11 mouse cellular contexts compared by ENCODE assay signal in the genomic region with DNA sequence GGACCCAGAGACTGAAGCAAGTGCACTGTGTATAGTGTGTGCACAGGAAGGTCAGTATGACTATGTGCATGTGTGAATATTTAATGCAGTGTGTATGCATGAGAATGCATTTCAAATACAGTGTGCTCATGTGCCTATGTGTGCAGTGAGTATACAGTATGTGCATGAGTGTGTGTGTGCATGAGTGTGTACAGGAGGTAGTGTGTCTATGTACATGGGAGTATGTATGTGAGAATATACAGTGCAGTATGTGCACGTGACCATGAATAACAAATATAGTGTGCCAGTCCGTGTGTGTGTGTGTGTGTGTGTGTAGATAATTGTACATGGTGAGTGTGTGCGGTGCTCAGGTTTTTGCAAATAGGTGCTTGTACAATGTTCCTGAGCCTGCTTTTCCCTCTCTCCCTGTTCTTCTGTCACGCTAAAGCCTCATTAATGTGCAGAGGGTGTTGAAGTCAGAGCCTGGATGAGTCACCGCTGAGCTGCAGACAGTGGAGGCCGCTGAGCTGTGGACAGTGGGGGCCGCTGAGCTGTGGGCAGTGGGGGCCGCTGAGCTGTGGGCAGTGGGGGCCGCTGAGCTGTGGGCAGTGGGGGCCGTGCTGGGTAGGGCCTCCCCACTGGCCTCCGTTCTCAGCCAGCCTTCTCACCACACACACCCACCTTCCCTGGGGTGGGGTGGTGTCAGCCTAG. TPM values are rescaled to one million over a fixed set of nuclear protein-coding genes. Genes with fewer than 3 reads are reported as not detected.
DNase-seq lines count a peak whose midpoint lies in the region; ATAC-seq and TF ChIP-seq lines count a peak whose summit lies in the region.
"Had no signal": no experiment of that assay in that cellular context is flagged by ENCODE, and none has a peak within 500 bp of the region (broad histone marks: within the 10 kb centered on the region; RNA-seq: fewer than 3 reads in every experiment).

No protein-coding gene starts in this region.

- H3K9ac ChIP-seq in embryonic facial prominence, embryonic 15.5 days: no peak overlapping the region
- H3K9ac ChIP-seq in liver, embryonic 11.5 days (ENCODE audit: low read depth, low read length): no peak overlapping the region
- no peak overlapping the region for H3K9ac ChIP-seq in liver, embryonic 12.5 days
- H3K9ac ChIP-seq in midbrain, postnatal 0 days (replicated peaks; ENCODE audit: low read length, poor library complexity, severe bottlenecking): no peak overlapping the region
- H3K9ac ChIP-seq: lung, embryonic 14.5 days had no signal

- no peak overlapping the region for H3K4me3 ChIP-seq in embryonic facial prominence, embryonic 15.5 days (replicated peaks)
- no peak overlapping the region for H3K4me3 ChIP-seq in embryonic facial prominence, embryonic 10.5 days
- no peak overlapping the region for H3K4me3 ChIP-seq in liver, embryonic 11.5 days (ENCODE audit: low read depth, low read length)
- no peak overlapping the region for H3K4me3 ChIP-seq in liver, embryonic 12.5 days
- no peak overlapping the region for H3K4me3 ChIP-seq in embryonic fibroblast, embryonic 13.5 days (ENCODE audit: insufficient read depth, low read length)
- no peak overlapping the region for H3K4me3 ChIP-seq in midbrain, postnatal 0 days (ENCODE audit: low read depth, low read length)

- DNase-seq in embryonic facial prominence, embryonic 10.5 days (ENCODE audit: low spot score): no peak
- DNase-seq in liver, embryonic 11.5 days (ENCODE audit: low spot score): peak; percentile 18
- no peak for DNase-seq in midbrain, postnatal 0 days (ENCODE audit: low spot score)
- DNase-seq in layer of hippocampus, adult 8-10 months (ENCODE audit: low spot score in 2 of 2): no peak
- DNase-seq: gastrocnemius, postnatal 36 days; kidney, postnatal 36 days; lung, embryonic 14.5 days had no signal

- no peak for TF ChIP-seq CTCF in embryonic fibroblast, embryonic 13.5 days (IDR thresholded peaks at IDR 0.05; ENCODE audit: borderline replicate concordance, insufficient read depth, low read length)
- no peak for TF ChIP-seq CTCF in midbrain, postnatal 0 days (IDR thresholded peaks at IDR 0.05)

- H3K27ac ChIP-seq in embryonic facial prominence, embryonic 15.5 days (replicated peaks): no peak overlapping the region
- no peak overlapping the region for H3K27ac ChIP-seq in embryonic facial prominence, embryonic 10.5 days (replicated peaks)
- H3K27ac ChIP-seq in liver, embryonic 11.5 days (ENCODE audit: low read depth, low read length): no peak overlapping the region
- H3K27ac ChIP-seq in liver, embryonic 12.5 days: no peak overlapping the region
- H3K27ac ChIP-seq in embryonic fibroblast, embryonic 13.5 days (ENCODE audit: insufficient read depth, low read length): peak overlapping the region; percentile 30
- H3K27ac ChIP-seq in midbrain, postnatal 0 days (ENCODE audit: low read depth, low read length): no peak overlapping the region

- H3K9me3 ChIP-seq in embryonic facial prominence, embryonic 15.5 days (replicated peaks): no peaks in the 10 kb centered on the region
- H3K9me3 ChIP-seq in embryonic facial prominence, embryonic 10.5 days: no peaks in the 10 kb centered on the region
- H3K9me3 ChIP-seq in liver, embryonic 11.5 days (ENCODE audit: control insufficient read depth, low read length): no peaks in the 10 kb centered on the region
- H3K9me3 ChIP-seq in liver, embryonic 12.5 days (replicated peaks): no peaks in the 10 kb centered on the region
- H3K9me3 ChIP-seq in midbrain, postnatal 0 days (ENCODE audit: low read length): no peaks in the 10 kb centered on the region

- H3K27me3 ChIP-seq in embryonic facial prominence, embryonic 15.5 days: no peaks in the 10 kb centered on the region
- H3K27me3 ChIP-seq in embryonic facial prominence, embryonic 10.5 days (replicated peaks; ENCODE audit: low read depth, poor library complexity, severe bottlenecking): no peaks in the 10 kb centered on the region
- H3K27me3 ChIP-seq in liver, embryonic 11.5 days (replicated peaks; ENCODE audit: control insufficient read depth, insufficient read depth, low read length): no peaks in the 10 kb centered on the region
- no peaks in the 10 kb centered on the region for H3K27me3 ChIP-seq in liver, embryonic 12.5 days (replicated peaks)
- H3K27me3 ChIP-seq in midbrain, postnatal 0 days (ENCODE audit: insufficient read depth, low read length): no peaks in the 10 kb centered on the region

- H3K4me1 ChIP-seq in embryonic facial prominence, embryonic 15.5 days: peaks cover 23% of the 10 kb centered on the region; the same call in 1 of the 2 replicates
- H3K4me1 ChIP-seq in embryonic facial prominence, embryonic 10.5 days: peaks cover 23% of the 10 kb centered on the region
- H3K4me1 ChIP-seq in liver, embryonic 11.5 days (replicated peaks; ENCODE audit: control insufficient read depth, insufficient read depth, low read length): no peaks in the 10 kb centered on the region
- H3K4me1 ChIP-seq in liver, embryonic 12.5 days: 0 out of 2 replicates have a peak, but pooled peaks cover 5% of the 10 kb centered on the region
- H3K4me1 ChIP-seq in embryonic fibroblast, embryonic 13.5 days (ENCODE audit: control insufficient read depth, insufficient read depth, low read length): peaks cover 8% of the 10 kb centered on the region
- H3K4me1 ChIP-seq in midbrain, postnatal 0 days (ENCODE audit: insufficient read depth, low read length): no peaks in the 10 kb centered on the region

- H3K36me3 ChIP-seq in embryonic facial prominence, embryonic 15.5 days: no peaks in the 10 kb centered on the region
- H3K36me3 ChIP-seq in embryonic facial prominence, embryonic 10.5 days (replicated peaks): no peaks in the 10 kb centered on the region
- H3K36me3 ChIP-seq in liver, embryonic 11.5 days (ENCODE audit: control insufficient read depth, insufficient read depth, low read length): no peaks in the 10 kb centered on the region
- no peaks in the 10 kb centered on the region for H3K36me3 ChIP-seq in liver, embryonic 12.5 days
- no peaks in the 10 kb centered on the region for H3K36me3 ChIP-seq in midbrain, postnatal 0 days (ENCODE audit: insufficient read depth, low read length)

- TF ChIP-seq POLR2A in embryonic fibroblast, embryonic 13.5 days (IDR thresholded peaks at IDR 0.05; ENCODE audit: low read depth, low read length): no peak

- ATAC-seq in embryonic facial prominence, embryonic 15.5 days (ENCODE audit: insufficient number of reproducible peaks, low FRiP score, low TSS enrichment, low read depth): peak; percentile 60; the same call in 1 of the 2 replicates
- no peak for ATAC-seq in liver, embryonic 11.5 days (replicated peaks; ENCODE audit: low FRiP score)
- ATAC-seq in liver, embryonic 12.5 days: no peak
- ATAC-seq in midbrain, postnatal 0 days (ENCODE audit: low FRiP score): peak; percentile 50; the same call in 1 of the 2 replicates
- no peak for ATAC-seq in inflammation-experienced regulatory T-cells, adult 6 months

- WGBS in embryonic facial prominence, embryonic 15.5 days: 72% methylated on average over 11 of the region's 11 CpGs
- 91% methylated on average over 11 of the region's 11 CpGs for WGBS in embryonic facial prominence, embryonic 10.5 days
- 76% methylated on average over 11 of the region's 11 CpGs for WGBS in liver, embryonic 11.5 days
- 69% methylated on average over 11 of the region's 11 CpGs for WGBS in liver, embryonic 12.5 days (ENCODE audit: insufficient replicate concordance)
- 53% methylated on average over 11 of the region's 11 CpGs for WGBS in midbrain, postnatal 0 days

- no peak overlapping the region for H3K4me2 ChIP-seq in embryonic facial prominence, embryonic 15.5 days (replicated peaks)
- H3K4me2 ChIP-seq in liver, embryonic 11.5 days: no peak overlapping the region
- no peak overlapping the region for H3K4me2 ChIP-seq in liver, embryonic 12.5 days
- H3K4me2 ChIP-seq in midbrain, postnatal 0 days (ENCODE audit: low read depth, low read length, poor library complexity, severe bottlenecking): no peak overlapping the region
- H3K4me2 ChIP-seq: lung, embryonic 14.5 days had no signal

RNA-seq across cellular contexts. Expression of a gene that starts 50.8 kb away (rescaled TPM):
- polyA plus RNA-seq in embryonic facial prominence, embryonic 15.5 days (2015; fragmentation: Nextera tagmentation; extraction: Ambion mirVana): 11.8 and 13.4 TPM in 2 replicates
- polyA plus RNA-seq in embryonic facial prominence, embryonic 10.5 days (2016; fragmentation: Nextera tagmentation; extraction: Ambion mirVana): 10.6 and 11.2 TPM in 2 replicates
- 7.2 and 9.6 TPM in 2 replicates for polyA plus RNA-seq in liver, embryonic 11.5 days (2014; fragmentation: Nextera tagmentation; extraction: Ambion mirVana)
- 4.5 and 4.9 TPM in 2 replicates for polyA plus RNA-seq in liver, embryonic 12.5 days (2016; fragmentation: Nextera tagmentation; extraction: Ambion mirVana)
- 43.4 and 57.7 TPM in 2 replicates for polyA plus RNA-seq in embryonic fibroblast, embryonic 13.5 days (2011; ENCODE audit: insufficient read length, low read depth, missing spikeins)
- total RNA-seq in midbrain, postnatal 0 days (2014; rRNA removed): 35.4 and 38.8 TPM in 2 replicates
- 9.7 and 10.5 TPM in 2 replicates for polyA plus RNA-seq in midbrain, postnatal 0 days (2015; fragmentation: Nextera tagmentation; extraction: Ambion mirVana)
- 10 to 100 TPM; 11.3 to 22.3 (median 19.4) TPM for polyA plus RNA-seq in inflammation-experienced regulatory T-cells, adult 6 months (2017; shearing (Covaris generic))
- total RNA-seq in layer of hippocampus, adult 8-10 months (2022): 10 to 100 TPM; 61.1 to 73.8 (median 70.3) TPM

Comparison
In these comparisons a context has a peak if more than half of its experiments do, and no peak if none do; other contexts are left out.
1. ATAC-seq: peak in embryonic facial prominence, embryonic 15.5 days (single experiment) and midbrain, postnatal 0 days (single experiment); none in liver, embryonic 11.5 days (single experiment), liver, embryonic 12.5 days (single experiment) and inflammation-experienced regulatory T-cells, adult 6 months (single experiment).